Mouse (Mus musculus): Measurements from ENCODE around the gene Dysf.

DNA sequence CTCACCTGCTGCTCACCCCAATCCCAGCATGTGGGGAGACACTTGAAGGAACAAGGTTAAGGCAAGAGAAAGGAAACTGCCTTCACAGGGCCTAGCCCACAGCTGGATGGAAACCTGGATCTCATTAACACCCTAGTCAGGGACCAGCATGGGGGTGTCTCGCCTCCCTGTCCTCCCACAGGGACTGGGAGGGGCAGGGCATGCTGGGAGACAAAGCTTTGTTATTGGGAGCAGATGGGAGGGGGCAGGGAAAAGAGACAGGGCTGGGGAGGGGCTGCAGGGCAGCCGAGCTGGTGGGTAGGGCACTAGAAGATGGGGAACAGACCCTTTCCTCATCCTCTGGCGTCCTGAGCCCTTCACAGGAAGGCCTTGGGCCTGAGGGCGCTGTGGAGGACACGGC lies 220.4 kb downstream of the Dysf start:
- TF ChIP-seq CTCF (IDR thresholded peaks at IDR 0.05) (no peak), POLR2A (IDR thresholded peaks at IDR 0.05; ENCODE audit: insufficient read depth, low read depth, low read length) (no peak), EP300 (IDR thresholded peaks at IDR 0.05; ENCODE audit: insufficient read depth, low read depth, low read length) (no peak)

All from heart, adult 2 months (tissue).